Mouse (Mus musculus) cerebellum, postnatal 14 days (tissue): ENCODE results near the gene Defb19.

ENCODE experiments used
- DNase-seq, 2 experiments: peaks; one replicate each; pipeline ENCODE4 v3.0.0; 2021; ENCODE audit warnings: mixed read lengths in 2 of 2

The Defb19 gene

GRCm38 (mm10) chr2:152580612-152581011 lies 500 bp upstream of the Defb19 start:
- DNase-seq: no peak

- DNase-seq: no peak
Measured at GRCm38 (mm10) chr2:152573484-152573883, 6.6 kb downstream of the Defb19 start.

GRCm38 (mm10) chr2:152572114-152572794 lies 7.9 kb downstream of the Defb19 start, which contains the start of gene Defb21:
Gene Defb21, plus strand, starts transcription at chr2:152572744.
- DNase-seq: peak; percentile 14 to 58

GRCm38 (mm10) chr2:152570313-152570712 lies 9.8 kb downstream of the Defb19 start:
- no peak for DNase-seq

- DNase-seq: no peak
Measured at GRCm38 (mm10) chr2:152569881-152570280, 10.2 kb downstream of the Defb19 start.

GRCm38 (mm10) chr2:152569038-152569437 lies 11.1 kb downstream of the Defb19 start, which contains the start of gene Gm17416:
Gene Gm17416, plus strand, starts transcription at chr2:152569338.
- no peak for DNase-seq

GRCm38 (mm10) chr2:152556655-152557054 lies 23.5 kb downstream of the Defb19 start:
- no peak for DNase-seq

- DNase-seq: peak; percentile 72 to 77
Measured at GRCm38 (mm10) chr2:152553774-152554423, 26.2 kb downstream of the Defb19 start.

- DNase-seq: no peak
Measured at GRCm38 (mm10) chr2:152548124-152548523, 32.0 kb downstream of the Defb19 start.

- DNase-seq: peak; percentile 67 to 74
Measured at GRCm38 (mm10) chr2:152544691-152545090, 35.4 kb downstream of the Defb19 start.

GRCm38 (mm10) chr2:152543478-152543877 lies 36.6 kb downstream of the Defb19 start:
- DNase-seq: no peak

- no peak for DNase-seq
Measured at GRCm38 (mm10) chr2:152542897-152543296, 37.2 kb downstream of the Defb19 start.

GRCm38 (mm10) chr2:152541979-152542378 lies 38.1 kb downstream of the Defb19 start:
- DNase-seq: no peak

GRCm38 (mm10) chr2:152539944-152540710 lies 40.0 kb downstream of the Defb19 start, which contains the start of gene Defb29:
Gene Defb29, minus strand, starts transcription at chr2:152540098.
- peak in 1 of 2 experiments; percentile 30 for DNase-seq
